Mouse (Mus musculus): ENCODE data around the gene Zfp683.

DNA sequence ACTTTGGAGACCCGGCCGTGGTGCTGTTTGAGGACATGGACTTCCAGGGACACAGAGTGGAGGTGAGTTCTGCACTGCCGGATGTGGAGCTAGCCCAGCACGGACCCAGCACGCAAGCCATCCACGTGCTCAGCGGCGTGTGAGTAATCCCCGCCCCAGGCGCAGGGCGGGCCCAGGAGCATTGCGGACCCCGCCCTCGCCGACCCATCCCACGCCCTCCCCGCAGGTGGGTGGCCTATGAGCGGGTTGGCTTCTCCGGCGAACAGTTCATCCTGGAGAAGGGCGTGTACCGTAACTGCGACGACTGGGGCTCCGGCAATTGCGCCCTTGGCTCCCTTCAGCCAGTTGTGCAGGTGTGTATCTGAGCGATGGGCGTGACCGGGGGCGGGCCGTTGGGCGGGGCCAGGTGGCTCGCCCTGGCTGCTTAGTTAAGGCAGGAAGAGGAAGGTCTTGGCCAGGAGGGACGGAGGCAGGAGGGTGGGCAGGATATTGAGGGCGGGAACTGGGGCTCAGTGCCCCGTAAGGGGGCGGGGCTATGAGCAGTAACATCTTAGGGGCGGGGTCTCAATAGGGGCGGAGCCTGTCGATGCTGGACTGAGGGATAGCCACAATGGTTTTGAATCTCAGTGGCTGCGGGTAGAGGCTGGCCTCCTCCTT is 28.2 kb downstream of the Zfp683 start:
- TF ChIP-seq CTCF (IDR thresholded peaks at IDR 0.05; ENCODE audit: borderline replicate concordance, control insufficient read depth, extremely low read depth, insufficient read depth, low read length, poor library complexity) (0 out of 2 replicates have a peak, but pooled peaks have one; percentile 12), POLR2A (IDR thresholded peaks at IDR 0.05; ENCODE audit: control insufficient read depth, extremely low read depth, insufficient read depth, low read length, poor library complexity) (no peak)

Measured in thymus, adult 2 months (tissue).